Mouse (Mus musculus): ENCODE measurements at regions not wholly inside any gene's neighbourhood (a gene's known extent, or its start where the extent isn't known, plus 50 kb on each side); places are given as distances from the start of the nearest gene placed in this dataset.

DNA sequence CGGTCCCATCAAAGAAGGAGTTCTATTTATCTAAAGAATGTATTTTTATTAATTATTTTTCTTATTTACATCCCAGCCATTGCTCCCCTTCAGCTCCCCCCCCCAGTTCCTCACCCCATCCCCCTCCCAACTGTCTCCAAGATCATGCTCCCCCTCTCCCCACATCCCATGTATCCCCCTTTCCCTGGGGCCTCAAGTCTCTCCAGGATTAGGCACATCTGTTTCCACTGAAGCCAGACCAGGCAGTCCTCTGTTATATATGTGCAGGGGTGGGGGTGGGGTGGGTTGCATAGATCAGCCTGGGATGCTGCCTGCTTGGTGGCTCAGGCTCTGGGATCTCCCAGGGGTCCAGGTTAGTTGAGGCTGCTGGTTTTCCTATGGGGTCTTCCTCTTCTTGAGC lies 316.8 kb upstream of the Pappa start:
- no peak for ATAC-seq (ENCODE audit: poor library complexity, severe bottlenecking)

DNA sequence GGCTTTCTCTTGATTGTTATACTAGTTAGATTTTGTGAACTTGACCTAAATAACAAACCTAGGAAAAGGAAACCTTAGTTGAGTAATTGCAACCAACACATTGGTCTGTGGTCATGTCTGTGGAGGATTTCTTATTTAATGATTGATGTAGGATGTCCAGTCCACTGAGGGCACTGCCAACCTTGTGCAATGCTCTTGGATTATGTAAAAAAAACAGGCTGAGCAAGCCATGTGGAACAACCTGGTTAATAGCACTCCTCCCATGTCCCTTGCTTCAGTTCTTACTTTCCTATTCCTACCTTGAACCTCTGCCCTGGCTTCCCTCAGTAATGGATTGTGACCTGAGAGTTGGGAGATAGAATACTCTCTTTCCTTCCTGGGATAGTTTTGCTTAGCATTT lies 312.0 kb upstream of the Pappa start:
- no peak for ATAC-seq (ENCODE audit: poor library complexity, severe bottlenecking)

DNA sequence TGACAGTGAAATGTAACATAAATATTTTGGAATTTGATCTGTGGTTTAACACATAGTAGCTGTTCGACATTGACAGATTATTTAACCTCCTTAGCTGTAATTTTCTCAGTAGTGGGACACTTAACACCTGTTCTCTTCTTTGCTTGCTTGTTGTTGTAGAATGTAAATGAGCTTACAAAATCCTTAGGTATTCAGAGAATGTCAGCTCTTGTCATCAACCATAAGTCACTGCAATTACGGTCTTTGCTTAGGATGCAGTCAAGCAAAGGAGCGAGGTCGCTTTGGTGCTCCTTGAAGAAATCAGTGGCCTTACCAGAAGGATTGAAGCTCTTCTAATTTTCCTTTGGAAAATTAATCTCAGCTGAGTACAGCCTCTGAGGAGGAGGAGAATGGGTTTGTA lies 311.2 kb upstream of the Pappa start:
- ATAC-seq (ENCODE audit: poor library complexity, severe bottlenecking), result no peak

DNA sequence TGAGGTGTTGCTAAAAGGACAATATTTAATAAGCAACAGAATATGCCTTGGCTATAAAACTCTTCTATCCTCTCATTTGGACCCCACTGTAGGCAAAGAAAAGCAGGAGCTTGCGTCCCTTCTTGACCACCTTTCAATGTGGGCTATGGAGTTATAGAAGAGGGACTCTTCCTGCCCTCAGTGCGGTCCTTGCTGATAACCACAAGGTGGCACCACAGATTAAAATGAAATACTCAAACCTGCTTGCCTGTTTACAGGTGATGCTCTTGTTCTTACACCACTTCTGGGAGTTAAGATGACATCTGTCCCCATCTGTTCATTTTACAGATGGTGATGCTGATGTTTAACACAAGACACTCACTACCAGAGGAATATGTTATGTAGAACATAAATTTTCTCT lies 291.1 kb upstream of the Pappa start:
- no peak for ATAC-seq (ENCODE audit: poor library complexity, severe bottlenecking)

DNA sequence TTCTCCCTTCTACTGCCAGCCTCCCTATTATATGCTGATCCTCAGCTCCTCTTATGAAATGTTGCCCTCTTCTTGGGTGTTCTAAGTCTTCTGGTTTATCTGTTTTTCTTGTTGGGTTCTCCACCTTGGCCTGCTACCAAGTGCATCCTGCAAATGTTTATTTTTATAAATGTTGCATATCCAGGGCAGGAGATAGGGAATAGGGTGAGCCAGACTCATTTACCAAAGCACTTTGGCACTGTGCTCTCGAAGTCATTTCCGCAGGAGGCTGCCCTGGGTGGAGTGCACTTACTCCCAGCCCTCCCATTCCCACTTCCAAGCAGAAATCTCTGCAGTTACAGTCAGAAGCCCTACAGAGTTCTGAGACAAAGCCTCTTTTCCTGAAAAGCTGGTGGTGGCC lies 249.5 kb upstream of the Pappa start:
- no peak for ATAC-seq (ENCODE audit: poor library complexity, severe bottlenecking)

DNA sequence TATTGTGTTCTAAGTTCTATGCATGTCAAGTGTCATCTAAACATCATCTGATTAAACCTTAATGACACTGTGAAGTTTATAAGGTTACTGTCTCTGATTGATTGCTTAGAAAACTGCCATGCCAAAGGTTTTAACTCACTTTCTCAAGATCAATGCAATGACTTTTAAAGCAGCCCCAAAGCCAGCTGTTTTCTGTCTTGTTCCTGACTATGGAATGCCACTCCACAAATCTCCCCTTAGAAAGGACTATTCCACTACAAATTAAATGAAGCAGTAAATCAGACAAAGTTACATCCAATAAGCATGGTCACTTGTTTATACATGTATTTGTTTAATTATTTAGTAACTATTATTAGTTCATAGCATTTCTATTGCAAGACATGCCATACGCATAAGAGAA lies 247.1 kb upstream of the Pappa start:
- ATAC-seq (ENCODE audit: poor library complexity, severe bottlenecking), result no peak

DNA sequence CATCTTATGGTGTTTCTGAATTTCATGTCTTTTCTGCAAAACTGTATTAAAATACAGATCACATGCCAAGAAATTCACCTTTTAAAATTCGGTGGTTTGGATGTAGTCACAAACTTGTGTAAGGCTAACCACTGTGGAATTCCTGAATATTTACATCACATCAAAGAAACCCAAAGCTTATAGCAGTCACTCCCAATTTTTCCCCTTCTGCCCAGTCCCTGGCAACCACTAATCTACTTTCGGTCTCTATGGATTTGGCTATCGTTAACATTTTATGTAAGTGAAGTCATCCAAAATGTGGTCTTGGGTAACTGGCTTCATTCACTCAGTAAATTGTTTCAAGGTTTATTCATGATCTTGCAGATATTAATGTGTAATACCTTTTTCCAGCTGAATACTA lies 226.0 kb upstream of the Pappa start:
- no peak for ATAC-seq (ENCODE audit: poor library complexity, severe bottlenecking)

DNA sequence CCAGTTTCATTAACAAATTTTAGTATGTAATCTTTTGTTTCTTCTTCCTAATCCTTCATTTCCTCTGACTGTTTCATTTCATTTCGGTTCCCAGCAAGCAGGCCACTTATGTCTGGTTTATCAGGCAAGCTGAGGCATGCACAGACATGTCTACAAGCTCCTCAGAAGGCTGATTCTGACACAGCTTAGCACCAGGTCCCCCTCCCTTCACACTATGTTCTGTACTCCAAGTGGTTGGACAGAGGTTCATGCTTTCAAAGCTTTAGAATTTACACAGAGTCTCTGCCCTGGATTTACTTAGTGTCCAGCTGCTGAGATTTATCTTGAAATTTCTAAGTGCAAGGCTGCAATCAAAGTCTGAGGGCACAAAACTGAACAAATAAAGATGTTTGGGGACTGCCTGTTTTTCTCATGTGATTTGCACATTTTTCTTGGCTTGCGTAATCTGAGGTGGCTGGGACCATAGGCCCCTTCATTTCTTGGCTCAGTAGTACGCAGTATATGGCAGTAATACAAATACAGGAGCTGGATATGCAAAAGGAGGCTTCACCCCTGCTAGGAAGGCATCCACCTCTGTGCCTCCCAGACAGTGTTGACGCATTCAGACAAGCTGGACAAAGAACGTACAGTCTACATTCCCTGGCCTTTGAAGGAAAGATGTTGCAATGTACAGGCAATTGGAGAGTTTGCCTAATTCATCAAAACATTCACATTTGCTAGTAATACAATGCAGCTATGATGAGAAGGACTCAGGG lies 222.7 kb upstream of the Pappa start:
- ATAC-seq (ENCODE audit: poor library complexity, severe bottlenecking), result no peak

DNA sequence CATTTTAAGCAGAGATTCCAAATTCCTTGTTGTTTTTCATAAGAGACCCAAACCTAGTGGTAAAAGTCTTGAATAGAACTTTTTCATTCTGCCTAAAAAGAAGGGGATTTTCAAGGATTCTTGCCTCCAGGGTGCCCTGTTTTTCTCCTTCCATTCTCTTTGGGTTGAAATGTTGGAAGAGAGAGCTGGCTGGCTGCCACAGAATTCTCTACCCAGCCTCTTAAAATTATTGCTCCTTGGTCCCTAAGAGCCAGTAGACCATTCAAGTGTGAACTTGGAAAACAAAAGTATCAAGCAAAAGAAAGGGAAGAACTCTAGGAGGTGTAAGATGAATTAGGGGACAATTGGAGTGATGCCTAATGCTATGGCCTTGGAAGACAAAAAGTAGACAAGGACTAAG lies 200.2 kb upstream of the Pappa start:
- no peak for ATAC-seq (ENCODE audit: poor library complexity, severe bottlenecking)

DNA sequence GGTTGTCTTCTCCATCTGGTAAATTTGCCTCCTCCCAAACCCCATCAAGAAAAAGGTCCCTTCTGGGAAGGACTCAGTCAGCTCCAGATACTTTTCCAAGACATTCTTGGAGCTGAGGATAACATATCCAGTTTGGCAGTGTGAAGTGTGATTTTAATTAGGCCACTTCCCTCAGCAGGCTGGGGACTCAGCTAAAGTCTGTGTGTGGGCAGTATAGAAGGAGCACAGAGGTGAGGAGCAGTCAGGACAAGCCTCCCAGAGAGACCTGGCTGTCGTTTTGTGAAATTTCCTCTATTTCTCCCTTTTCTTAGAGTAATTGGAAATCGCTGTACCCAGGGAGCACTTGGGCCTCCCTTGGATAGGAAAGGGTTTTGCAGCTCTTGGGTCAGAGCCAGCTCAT lies 195.4 kb upstream of the Pappa start:
- ATAC-seq (ENCODE audit: poor library complexity, severe bottlenecking), result no peak

DNA sequence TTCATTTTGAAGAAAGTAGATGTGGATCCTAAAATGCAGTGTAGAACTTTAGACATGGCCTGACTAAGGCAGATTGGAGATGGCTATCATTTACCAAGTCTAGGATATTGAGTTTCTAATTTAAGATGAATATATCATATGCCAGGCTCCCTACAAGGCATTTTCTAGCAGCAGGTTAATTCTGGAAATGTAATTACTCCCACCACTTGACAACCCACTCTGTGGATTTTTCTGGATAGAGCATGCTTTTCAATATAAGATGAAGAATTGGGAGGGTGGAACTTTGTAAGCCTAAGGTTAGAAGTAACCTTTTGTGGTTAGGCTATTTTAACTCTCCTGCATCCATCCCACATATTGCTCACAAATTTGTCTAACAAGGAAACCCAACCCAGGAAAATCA lies 178.4 kb upstream of the Pappa start:
- ATAC-seq (ENCODE audit: poor library complexity, severe bottlenecking), result no peak

DNA sequence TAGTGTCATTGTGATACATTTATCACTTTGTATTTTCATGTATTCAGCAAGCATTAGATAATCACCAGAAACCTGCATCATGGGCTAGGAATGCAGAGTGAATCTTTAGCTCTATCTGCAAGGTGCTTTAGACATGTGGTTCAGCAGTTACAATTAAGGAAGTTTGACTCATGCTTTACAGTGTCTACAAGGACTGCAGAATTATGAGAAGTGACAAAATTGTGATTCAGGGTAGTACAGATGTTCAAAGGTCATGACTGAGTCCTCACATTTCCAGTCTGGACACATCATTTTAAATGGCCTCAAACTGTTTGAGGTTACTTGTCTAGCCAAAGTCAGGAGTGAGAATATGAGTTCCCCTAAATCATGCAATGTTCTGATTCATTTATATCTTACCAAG lies 171.3 kb upstream of the Pappa start:
- ATAC-seq (ENCODE audit: poor library complexity, severe bottlenecking), result no peak

DNA sequence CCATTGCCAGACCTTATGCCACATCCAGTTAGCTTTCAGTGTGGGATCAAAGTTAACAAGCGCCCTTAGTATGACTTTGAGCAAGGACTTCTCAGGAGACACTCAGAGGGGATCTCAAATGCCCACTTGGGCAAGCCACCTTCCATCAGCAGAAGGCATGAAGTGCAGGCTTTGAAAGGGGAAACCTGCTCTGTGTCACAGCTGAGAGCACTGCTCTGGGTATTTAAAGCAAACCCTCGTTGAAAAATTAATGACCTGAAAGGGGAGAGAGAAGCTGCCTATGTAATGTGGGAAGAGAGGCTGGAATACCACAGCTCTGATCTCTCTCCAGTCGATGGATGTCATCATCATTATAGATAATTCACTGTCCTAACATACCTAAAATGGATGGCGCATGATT lies 165.1 kb upstream of the Pappa start:
- ATAC-seq (ENCODE audit: poor library complexity, severe bottlenecking), result no peak

DNA sequence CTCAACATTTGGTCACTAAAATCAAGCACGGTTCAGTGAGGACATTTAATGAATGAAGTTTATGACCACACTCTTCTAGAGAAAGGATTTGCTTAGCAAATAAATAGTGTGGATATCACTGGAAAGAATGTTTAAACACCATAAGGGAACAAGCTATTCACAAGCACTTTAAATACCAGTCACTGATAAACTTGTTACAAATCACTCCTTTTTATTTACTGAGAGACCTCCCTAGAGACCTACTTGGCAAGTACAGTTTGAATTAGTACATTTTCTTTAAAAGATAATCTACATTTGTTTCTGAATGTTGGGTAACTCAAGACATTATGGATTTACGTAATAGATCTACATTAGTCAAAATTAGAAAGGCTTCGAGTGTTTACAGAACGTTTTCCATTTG lies 162.2 kb upstream of the Pappa start:
- no peak for ATAC-seq (ENCODE audit: poor library complexity, severe bottlenecking)
